Mouse (Mus musculus): ENCODE results near the gene Mrgprd.

Gene Mrgprd

DNA sequence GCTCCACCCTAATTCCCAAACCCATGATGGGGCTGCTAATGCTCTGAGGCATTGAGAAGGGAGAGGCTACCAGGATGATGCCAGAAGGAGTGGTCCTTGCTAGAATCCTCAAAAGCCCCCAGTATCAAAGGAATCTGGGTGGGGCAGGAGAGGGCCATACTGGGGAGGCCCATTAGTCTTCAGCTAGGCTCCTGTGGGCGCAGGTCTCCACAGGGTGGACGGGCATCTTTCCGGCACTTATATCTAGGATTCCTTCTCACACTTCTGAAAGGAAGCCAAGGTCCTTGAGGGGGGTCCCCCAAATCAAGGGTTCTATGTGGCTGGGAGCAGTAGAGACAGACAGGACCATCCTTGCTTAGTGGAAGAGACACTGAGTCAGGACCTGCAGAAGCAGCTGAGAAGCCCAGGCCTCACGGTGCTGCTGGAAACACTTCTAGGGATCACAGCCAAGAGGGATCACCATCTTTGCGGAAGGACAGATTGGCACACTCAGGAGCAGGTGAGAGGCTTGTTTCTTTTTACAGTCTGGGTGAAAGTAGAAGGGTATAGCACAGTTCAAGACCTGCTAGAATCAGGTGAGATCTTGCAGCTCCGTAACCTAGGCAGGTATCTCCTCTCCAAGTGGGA lies at the start of gene Mrgprd:
TSS of gene Mrgprd (plus strand) at position 51 of the 627 bp plus-strand sequence.
- no peak for DNase-seq (ENCODE audit: low spot score)

DNA sequence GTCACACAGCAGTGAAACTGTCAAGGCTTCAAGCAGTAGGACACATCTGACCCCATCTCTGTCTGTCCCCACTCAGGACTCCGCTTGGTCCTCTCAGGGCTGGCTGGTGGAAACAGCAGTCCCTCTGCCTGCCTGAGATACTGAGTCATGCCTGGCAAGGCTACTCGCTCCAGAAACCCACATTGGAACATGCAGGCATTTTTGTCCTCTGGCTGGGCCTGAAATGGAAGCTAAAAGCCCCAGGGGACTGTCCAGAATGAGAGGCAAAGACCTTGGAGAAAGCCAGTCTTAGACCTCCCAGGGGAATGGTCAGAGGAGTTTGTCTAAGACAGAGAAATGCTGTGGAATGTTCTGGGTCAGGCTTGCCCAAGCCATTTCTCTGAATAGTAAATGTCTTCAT lies 48.6 kb upstream of the Mrgprd start:
- DNase-seq (ENCODE audit: low spot score): no peak

DNA sequence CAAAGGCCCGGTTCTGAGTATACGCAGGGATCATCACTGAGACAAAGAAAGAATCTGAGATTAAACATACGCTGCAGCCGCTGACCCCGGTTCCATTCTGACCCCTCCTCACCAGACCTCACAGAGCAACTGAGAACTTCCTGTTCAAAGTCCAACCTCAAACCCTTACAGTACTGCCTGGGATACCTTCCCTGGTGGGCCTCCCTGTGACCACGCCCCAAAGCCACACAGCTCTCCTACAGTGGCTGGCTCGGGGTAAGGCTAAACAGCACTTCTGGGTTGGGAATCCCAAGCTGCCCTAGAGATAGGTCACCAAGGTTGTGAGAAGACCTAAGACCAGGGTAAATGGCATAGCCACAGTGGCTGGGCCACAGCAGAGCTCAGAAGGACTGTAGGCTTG lies 45.7 kb upstream of the Mrgprd start:
- DNase-seq (ENCODE audit: low spot score): no peak

DNA sequence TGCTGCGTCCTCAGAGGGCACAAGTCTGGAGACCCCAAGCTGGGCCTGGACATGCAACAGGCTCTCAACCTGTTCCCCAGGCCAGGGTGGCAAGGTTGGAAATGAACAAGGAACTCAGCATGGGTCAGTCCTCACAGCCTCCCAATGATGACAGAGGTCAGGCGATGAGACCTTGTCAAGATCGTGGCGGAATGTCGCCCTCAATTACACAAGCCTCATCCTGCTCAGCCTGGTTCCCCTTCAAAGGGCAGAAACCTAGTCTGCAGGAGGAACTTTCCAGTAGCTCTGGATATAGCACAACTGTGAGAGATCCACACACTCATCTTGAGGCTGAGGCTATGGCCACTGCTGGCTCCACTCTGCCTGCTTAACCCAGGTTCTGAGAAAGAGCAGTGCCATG lies 43.7 kb upstream of the Mrgprd start:
- no peak for DNase-seq (ENCODE audit: low spot score)

DNA sequence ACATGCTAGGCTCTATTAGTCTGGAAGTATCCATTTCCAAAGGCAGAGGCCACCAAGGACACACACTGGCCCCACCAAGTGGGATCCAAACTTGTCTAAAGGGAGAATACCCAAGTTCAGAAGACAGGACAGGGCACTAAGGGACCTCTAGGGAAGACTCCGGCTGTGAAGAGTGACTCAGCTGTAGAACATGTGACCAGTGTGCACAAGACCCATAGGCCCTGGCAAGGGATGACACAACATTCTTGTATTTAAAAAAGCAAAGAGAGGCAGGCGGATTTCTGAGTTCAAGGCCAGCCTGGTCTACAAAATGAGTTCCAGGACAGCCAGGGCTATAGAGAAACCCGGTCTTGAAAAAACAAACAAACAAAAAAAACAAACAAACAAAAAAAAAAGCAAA lies 39.1 kb upstream of the Mrgprd start:
- DNase-seq (ENCODE audit: low spot score): no peak

DNA sequence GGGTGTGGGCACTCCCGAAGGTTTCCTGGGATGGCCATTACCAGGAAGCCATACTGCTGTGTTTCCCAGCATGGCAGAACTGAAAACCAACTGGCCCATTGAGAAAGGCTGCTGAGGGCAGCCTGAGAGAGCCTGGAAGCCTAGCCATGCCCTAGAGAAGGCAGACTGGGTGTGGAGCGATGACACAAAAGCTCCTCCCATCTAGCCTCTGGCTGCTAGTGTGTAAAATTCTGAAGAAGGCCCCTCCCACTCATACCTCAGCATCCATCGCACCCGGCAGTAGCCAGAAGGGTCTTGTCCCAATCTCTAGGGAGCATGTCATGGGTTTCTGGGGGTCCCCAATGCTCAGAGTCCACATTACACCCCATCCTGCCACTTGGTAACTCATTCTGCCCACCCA lies 33.2 kb upstream of the Mrgprd start:
- no peak for DNase-seq (ENCODE audit: low spot score)

DNA sequence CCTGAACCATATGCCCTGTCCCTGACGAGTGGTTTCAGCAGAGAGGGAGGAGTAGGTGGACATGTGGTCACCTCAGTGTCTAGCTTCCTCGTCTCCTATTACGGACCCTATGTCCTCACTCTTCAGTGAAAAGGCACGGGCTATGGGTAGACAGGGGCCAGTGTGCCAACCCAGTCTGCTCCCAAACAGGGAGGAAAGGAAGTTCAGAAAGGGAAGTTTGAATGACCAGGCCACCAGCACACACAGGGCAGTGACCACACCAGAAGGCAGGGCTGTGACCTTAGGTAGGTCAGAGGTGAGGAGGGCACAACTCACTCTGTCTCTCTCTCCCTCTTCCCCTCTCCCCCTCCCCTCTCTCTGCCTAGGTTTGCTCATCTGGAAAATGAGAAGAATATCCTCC lies 31.6 kb upstream of the Mrgprd start:
- no peak for DNase-seq (ENCODE audit: low spot score)

DNA sequence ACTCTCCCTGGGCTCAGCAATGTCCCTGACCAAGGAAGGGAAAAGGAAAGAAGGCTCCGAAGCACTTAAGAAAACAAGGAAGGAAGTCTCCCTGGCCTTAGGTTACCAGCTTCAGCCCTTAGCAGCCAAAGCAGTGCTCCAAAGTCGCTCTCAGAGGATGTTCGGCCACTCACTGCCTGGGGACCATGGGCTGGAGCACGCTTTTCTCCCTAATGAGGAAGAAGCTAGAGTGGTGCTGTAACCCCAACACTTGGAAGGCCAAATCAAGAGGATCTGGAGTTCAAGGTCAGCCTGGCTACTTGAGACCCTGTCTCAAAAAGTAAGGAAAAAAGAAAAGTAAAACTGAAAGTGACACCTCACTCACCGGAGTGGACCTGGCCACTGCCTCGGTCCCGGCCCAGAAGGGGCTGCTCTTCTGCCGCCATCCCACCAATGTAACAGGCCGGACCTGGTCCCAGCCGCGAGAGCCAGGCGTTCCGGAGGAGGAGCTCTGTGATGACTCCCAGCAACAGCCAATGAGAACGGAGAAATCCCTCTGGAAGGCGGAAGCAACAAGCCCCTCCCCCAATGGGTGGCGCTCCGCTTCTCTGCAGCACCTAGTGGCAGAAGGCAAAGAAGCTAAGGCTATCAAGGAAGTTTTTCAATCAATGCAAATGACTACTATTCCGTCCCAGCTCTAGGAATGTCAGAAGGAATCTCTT lies 31.0 kb upstream of the Mrgprd start, which contains the start of gene Tpcn2:
TSS of gene Tpcn2 (minus strand) at position 525 of the 701 bp plus-strand sequence.
- DNase-seq (ENCODE audit: low spot score): peak; percentile 78

DNA sequence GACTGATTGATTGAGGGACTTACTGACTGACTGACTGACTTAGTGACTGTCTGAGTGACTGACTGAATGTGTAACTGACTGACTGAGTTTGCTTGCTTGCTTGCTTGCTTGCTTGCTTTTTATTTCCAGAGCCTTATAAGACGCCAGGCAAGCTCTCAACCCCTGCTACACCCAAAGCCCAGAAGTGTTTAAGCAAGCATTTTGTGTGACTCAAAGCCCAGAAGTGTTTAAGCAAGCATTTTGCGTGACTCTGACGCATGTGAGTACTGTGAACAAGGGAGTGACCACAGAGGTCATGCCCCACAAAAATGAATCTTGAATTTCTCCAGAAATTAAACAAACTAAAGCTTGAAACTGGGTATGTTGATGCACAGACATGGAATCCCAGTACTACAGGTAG lies 30.3 kb upstream of the Mrgprd start:
- no peak for DNase-seq (ENCODE audit: low spot score)

DNA sequence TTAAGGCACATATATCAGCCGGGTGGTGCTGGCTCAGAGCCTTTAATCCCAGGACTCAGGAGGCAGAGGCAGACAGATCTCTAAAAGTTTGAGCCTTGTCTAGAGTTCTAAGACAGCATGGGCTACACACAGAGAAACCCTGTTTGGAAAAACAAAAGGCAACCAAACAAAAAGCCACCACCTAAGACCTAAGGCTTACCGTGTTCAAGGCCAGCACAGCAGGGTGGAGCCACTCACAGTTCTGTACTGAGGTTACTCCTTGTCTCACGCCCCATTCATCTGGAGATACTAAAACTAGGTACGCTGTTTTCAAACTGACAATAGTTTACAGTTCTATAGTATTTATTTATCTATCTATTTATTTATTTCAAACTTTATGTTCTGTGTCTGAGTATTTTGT lies 29.2 kb upstream of the Mrgprd start:
- no peak for DNase-seq (ENCODE audit: low spot score)

DNA sequence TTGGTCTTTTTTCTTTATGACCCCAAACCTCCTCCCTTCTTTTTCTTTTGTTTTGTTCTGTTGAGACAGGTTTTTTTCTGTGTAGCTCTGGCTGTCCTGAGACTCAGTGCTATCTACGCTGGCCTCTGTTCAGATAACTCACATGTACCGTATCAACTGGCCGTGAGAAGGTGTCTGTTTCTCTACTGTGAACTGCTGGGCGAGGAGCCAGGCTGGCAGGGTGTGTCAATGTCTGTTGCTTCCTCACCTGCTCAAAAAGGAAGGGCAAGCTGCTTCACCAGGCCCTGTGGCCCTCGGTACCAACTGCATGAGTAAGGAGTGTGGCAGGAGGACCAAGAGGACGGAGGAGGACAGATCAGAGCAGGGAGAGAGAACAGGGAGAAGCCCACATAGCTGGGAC lies 27.2 kb upstream of the Mrgprd start:
- no peak for DNase-seq (ENCODE audit: low spot score)

DNA sequence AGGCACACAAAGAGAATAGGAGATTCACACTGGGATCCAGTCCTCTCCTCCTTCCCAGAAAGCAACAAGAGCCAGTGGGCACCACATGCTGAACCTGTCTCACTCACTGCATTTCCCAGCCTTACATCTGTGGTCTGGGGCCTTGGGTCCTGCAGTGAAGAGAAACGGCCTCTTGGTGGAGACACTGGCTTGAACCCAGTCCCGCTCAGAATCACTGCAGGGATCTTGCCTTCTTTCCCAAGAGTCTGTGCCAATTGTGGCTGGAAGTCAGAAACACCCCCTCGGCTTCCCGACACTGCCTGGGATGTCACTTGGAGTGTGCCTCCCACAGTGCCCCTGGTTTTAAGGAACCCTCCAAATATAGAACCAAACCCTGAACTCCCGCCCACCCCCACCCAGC lies 25.3 kb upstream of the Mrgprd start:
- no peak for DNase-seq (ENCODE audit: low spot score)

DNA sequence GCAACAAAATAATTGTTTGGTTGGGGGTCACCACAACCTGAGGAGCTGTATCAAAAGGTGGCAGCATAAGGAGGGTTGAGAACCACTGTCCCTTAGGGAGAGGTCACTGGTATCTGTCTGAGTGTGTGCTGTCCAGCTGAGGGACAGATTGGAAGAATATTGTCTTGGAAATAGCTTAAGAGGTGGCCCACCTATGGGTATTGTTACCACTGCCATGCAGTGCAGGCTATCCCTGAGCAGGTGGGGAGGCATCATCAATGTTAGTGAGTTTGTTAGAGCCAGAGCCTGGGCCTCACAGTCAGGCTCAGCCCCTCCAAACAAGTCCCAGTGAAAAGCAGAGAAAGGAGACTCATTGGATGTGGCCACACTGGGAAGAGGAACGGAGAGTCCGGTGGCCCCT lies 22.8 kb upstream of the Mrgprd start:
- no peak for DNase-seq (ENCODE audit: low spot score)

DNA sequence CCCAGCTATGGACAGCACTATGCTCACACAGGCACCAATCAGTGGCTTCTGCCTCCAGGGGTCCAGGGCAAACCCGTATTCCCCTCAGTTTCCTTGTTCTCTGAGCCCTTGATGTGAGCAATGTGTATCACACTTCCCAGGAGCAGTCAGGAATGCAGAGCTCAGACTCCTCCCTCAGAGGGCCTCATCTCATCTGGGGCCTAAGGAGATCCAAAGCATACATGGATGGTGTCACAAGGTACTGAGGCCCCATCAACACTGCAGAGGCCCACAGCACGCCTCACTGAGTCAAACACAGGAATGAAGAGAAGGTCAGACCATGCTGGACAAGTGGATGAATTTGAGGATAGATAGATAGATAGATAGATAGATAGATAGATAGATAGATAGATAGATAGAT lies 21.9 kb upstream of the Mrgprd start:
- DNase-seq (ENCODE audit: low spot score): no peak

DNA sequence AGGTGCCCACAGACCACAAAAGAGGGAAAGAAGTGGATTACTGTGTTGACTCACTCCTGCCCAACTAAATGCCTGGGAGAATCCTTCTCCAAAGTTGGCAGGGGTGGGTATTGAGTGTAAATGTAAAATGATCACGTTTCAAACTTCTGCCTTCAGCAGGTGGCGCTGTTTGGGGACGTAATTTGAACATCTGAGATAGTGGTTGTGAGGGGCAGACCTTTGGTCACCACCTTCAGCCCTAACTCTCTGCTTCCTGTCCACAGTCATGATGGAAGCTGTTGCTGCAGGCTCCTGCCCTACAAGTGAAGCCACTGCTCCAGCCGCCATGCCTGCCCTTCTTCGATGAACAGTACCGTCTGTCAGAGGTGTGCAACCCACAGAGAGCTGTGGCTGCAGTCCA lies 20.8 kb upstream of the Mrgprd start:
- no peak for DNase-seq (ENCODE audit: low spot score)

DNA sequence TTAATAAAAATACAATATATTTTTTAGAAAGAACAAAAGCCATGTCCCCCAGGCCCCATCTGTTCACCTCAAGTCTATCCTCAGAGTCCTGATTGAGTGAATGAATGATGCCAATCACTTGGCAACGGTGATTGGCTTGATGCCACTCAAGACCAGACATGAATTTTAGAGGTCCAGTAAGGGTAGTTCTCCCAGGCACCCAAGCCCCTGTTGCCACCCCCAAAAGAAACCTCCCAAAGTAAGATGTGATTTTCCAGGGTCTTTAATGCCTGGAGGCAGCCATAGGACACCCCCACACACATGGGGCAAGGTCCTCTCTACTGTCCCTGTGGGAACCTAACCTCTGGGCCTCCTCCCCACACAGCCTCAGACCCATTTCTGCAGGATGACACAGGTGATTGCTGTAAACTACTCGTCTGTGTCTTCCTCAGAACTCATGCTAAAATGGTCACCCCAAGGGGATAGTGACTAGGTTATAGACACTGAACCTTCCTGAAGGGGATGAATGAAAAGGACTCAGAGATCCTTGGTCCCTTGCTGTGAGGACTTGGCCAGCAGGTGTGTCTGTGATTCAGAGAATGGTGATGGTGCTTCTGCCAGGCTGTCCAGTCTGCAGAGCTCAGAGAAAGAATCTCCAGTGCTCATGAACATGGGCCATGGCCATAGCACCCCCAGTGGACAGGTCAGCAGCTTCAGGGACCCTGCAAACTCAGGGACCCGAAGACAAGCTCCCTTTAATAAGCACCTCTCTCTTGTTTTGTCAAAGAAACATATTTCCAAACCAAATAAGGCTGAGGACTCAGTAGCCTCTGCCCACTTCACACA lies 15.8 kb upstream of the Mrgprd start:
- no peak for DNase-seq (ENCODE audit: low spot score)

DNA sequence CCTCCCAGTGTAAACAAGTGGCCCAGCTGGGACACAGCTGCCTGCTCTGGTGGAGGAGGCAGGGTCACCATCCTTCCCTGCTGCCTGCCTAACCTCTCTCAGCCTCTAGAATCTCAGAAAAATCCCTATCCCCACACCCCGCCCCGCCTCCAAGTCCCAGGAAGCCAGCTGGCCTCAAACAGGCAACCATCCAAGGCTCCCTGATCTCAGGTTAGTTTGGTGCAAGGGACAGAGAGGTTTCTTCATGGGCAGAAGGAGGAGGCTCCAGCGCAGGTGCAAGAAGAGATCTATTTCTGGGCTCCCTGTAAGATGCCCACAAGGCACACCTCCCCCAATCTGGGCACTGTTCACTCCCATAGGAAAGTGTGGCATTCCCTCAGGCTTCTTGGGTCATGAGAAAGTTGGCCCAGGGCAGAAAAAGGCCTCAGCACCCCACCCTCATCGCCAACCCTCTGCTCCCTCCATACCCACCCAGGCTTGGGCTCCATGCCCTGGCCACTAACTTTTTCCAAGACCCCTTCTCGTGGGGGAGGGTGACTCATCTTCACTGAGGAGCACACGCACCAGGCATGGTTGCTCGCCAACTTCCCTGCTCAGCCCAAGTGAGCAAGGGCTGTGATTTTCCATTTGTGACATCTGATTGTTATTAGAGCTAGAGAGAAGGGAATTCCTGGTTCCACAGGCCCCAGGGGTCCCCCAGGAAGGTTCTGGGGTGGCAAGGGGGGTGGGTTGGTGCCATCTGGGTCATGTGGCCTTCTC lies 14.9 kb upstream of the Mrgprd start:
- no peak for DNase-seq (ENCODE audit: low spot score)

DNA sequence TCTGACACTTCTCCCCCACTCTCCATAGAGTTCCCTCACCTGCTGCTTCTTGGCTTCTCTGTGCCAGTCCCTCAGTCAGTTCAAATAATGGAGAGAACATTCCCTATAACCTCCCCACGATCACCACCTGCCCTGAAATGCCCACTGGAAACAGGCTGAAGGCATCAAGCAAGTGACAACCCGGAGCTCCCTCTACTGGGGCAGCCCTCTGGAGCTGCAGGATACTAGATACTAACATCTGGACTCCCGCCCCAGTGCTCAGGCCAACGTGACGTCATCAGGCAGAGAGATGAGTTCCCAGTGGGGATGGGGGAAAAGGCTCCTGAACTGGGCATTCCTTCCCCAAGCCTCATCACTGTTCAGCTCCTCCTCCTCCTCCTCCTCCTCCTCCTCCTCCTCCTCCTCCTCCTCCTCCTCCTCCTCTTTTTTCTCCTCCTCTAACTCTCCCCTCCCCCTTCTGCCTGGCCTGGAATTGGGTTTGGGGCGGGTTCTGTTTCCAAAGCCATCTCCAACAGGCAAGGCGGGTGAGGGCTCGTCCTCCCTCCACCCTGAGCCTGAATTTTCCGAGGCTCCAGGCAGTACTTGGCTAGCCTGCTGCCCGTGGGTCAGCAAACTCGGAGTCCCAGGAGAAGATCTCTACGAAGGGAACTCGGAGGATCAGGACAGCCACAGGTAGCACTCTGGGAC lies 14.2 kb upstream of the Mrgprd start, which contains the start of gene Mrgprf:
TSS of gene Mrgprf (plus strand) at position 508 of the 687 bp plus-strand sequence.
- DNase-seq (ENCODE audit: low spot score): no peak

DNA sequence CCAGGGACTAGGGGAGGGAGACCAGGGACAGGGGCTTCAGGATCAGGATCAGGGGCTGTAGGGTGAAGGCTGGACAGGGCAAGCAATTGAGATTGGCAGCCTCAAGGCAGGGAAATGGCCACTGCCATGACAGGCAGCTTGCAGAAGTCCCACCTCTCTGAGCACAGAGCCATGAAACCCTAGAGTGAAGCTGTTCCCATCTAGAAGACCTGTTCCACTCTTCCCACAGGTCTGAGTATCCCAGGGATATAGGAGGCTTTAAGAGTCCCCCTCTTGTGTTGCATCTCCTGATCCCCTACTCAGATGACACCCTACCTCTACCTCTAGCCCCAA lies 13.7 kb upstream of the Mrgprd start:
- no peak for DNase-seq (ENCODE audit: low spot score)

DNA sequence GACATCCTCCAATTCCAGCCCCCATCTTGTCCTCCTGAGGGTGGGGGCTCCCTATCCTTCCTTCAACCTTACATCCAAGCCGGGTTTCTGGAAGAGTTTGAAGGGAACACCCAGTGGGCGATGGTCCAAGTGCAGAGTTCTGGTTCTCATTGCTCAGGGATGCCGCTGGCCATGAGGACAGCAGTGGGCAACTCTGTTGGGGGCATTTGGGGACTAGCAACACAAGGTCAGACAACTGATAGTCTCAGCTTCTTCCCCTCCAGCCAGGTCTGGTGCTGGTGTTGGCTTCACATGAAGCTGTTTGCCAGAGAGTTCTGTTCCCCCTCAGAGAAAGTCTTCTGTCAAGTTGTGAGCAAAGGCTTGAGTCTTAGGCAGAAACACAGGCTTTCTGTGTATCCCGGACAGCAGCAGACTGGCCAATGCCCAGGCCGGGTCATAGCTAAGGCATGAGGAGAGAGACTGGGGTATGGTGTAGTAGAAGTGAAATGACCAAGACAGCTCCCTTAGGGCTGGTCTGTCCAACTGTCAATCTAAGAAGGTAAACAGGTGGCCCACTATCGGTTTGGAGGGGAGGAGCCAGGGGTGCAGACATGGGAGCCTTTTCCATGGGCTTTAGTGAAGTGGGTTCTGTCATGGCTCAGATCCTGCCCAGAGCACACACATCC lies 13.2 kb upstream of the Mrgprd start:
- DNase-seq (ENCODE audit: low spot score): no peak

All from spleen, adult 12 weeks (tissue).